Mouse (Mus musculus) liver, embryonic 14 days (tissue): ENCODE measurements around the gene Aldh1a3. TPM values are rescaled to one million over a fixed set of nuclear protein-coding genes. Genes with fewer than 3 reads are reported as not detected.

ENCODE experiments used
- polyA plus RNA-seq: library from polyadenylated mRNA; depleted of rRNA; stranded (reverse); fragments of >200 nt; gene quantifications from 2 replicates; pipeline ENCODE4 v1.2.3, GENCODE M21; 2012; rRNA removed

Gene Aldh1a3
- 0.21 and 0.27 TPM in 2 replicates for polyA plus RNA-seq

DNA sequence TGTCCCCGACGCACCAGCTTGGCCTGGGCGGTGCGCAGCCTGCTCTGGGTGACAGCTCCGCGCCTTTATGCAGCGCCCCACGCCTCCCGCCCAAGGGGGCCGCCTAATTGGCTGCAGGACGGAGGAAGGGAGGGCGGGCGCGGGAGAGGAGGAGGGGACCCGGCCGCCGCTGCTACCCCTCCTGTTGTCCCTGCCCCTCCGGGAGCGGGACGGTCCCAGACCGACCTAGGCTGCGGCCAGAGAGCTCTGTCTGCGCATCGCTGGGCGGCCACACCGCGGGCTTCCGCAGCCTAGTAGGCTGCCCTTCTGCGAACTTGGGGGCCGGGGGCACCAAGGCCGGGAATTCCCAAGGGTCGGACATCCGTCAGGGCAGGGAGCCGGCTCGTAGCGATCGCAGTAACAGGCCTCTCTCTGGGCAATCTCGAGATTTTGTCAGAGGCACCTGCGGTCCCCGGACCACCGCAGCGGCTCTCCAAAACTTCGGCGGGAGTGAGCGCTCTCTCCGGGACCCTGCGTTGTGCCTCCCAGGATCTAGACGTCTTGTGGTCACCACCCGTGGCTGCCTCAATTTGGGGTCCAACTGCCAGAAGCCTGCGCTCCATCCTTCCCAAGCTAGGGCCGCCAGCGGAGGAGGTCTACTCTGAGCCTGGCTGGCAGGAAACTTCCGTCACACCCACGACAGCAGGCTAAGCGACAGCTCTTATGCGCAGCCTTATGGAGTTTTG is at the start of gene Aldh1a3:
Aldh1a3 (minus strand) TSS at position 81 of the 725 bp plus-strand sequence.

GRCm38 (mm10) chr7:66387813-66388521 is 39.4 kb downstream of the Aldh1a3 start, which contains the start of gene Lrrk1:
Gene Lrrk1, minus strand, starts transcription at chr7:66388350.

GRCm38 (mm10) chr7:66365904-66366303 is 61.4 kb downstream of the Aldh1a3 start, which contains the start of gene Gm10974:
Gene Gm10974, plus strand, starts transcription at chr7:66365905.

Other genes starting within 250 kb of the Aldh1a3 start
- not detected in 2 replicates for gene Gm10974, start 61.6 kb downstream of the Aldh1a3 start, polyA plus RNA-seq
- gene Lrrk1, start 39.2 kb downstream of the Aldh1a3 start, polyA plus RNA-seq: 3.2 and 3.6 TPM in 2 replicates